Mouse (Mus musculus): Measurements from ENCODE around the gene Sesn3. TPM values are rescaled to one million over a fixed set of nuclear protein-coding genes. Genes with fewer than 3 reads are reported as not detected.
"Not testable (repeated sequence)": the region's sequence is repeated elsewhere in the genome, so short reads cannot be mapped to it uniquely, and the experiment has no call there.

Sesn3 gene
- polyA plus RNA-seq, 1 experiment from 2014 or later: 3.7 TPM

DNA sequence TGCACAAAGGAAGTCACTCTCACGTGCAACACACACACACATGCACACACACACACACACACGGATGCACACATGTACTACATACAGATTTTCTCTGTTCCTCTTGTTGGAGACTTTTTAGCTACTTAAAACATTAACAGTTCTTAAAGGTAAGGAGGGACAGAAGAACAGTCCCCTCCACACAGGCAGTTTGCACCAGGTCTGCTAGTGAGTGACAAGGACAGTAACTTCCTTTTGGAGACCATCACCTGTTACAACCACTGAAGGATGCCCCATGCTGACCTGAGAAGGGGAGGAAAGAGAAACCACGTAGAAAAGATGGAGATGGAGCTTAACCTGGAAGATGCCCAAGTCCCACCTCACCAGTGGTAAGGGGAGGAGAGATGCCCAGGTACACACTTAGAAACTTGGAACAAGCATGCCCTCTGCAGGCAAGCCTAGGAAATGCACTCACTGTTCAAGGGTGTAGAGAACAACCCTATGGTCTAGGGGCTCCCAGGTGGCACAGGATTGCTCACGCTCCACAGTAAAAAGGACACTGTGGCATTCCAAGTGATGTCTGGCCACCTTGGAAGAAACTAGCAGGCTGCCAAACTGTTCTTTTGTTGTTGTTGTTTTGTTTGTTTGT is 67.3 kb downstream of the Sesn3 start:
- peak; percentile 57; the same call in 1 of the 2 replicates for ATAC-seq

DNA sequence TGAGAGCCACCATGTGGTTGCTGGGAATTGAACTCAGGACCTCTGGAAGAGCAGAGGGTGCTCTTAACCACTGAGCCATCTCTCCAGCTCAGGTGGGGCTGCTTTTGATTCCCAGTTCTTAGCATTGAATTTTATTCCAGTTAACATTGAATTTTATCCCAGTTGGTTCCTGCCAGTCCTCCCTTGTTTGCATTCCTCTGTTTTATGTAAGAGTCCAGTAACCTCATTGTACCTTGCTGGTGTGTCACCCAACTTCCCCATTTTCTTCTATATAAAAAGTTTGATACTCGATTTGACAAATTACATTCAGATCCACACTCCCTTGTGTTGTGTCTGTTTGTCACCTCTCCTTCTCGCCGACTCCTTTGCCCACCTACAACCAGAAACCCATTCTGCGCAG is 71.0 kb downstream of the Sesn3 start:
- 77% methylated on average over 4 of the region's 4 CpGs for WGBS (ENCODE audit: insufficient replicate concordance)
- not testable (repeated sequence) for H3K4me3 ChIP-seq (ENCODE audit: low read depth, low read length); H3K36me3 ChIP-seq (replicated peaks; ENCODE audit: insufficient read depth, low read length); DNase-seq; H3K4me1 ChIP-seq (ENCODE audit: insufficient read depth); H3K4me2 ChIP-seq (ENCODE audit: low read depth, low read length); H3K27me3 ChIP-seq (ENCODE audit: insufficient read depth, low read length); H3K9me3 ChIP-seq (ENCODE audit: low read length); H3K9ac ChIP-seq (replicated peaks); H3K27ac ChIP-seq (ENCODE audit: low read depth); ATAC-seq

More for the DNA sequence above, 67.3 kb downstream of the Sesn3 start:
- 53% methylated on average over 4 of the region's 4 CpGs for WGBS (ENCODE audit: insufficient replicate concordance)
- Histone ChIP-seq H3K9me3 (ENCODE audit: low read length) (no peaks in the 10 kb centered on the region), H3K27me3 (ENCODE audit: insufficient read depth, low read length) (no peaks in the 10 kb centered on the region), H3K4me2 (ENCODE audit: low read depth, low read length) (no peak overlapping the region), H3K9ac (replicated peaks) (no peak overlapping the region), H3K4me1 (ENCODE audit: insufficient read depth) (no peaks in the 10 kb centered on the region), H3K36me3 (replicated peaks; ENCODE audit: insufficient read depth, low read length) (no peaks in the 10 kb centered on the region), H3K27ac (ENCODE audit: low read depth) (no peak overlapping the region), H3K4me3 (ENCODE audit: low read depth, low read length) (no peak overlapping the region)
- DNase-seq: peak; percentile 79
- TF ChIP-seq CTCF (IDR thresholded peaks at IDR 0.05; ENCODE audit: low read depth): peak; percentile 90
- no peak for TF ChIP-seq EP300 (IDR thresholded peaks at IDR 0.05; ENCODE audit: low read depth)

DNA sequence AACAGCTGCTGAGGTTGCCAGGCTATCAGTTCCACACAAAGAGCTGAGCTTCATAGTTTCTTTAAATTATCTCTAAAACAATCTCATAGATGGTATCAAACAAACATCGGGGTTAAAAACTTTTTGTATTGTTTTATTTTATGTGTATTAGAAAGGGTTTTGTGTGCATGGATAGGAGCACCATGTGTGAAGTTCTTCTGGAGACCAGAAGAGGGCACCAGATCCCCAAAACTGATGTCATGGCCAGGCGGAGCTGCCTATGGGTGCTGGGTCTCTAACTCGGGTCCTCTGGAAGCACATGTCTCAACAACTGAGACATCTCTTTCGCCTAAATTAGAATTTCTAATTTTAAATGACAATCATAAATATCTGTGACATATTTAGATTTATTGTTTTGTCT is 73.5 kb downstream of the Sesn3 start:
- Histone ChIP-seq H3K27me3 (ENCODE audit: insufficient read depth, low read length) (no peaks in the 10 kb centered on the region), H3K4me3 (ENCODE audit: low read depth, low read length) (no peak overlapping the region), H3K4me1 (ENCODE audit: insufficient read depth) (no peaks in the 10 kb centered on the region), H3K36me3 (replicated peaks; ENCODE audit: insufficient read depth, low read length) (no peaks in the 10 kb centered on the region), H3K4me2 (ENCODE audit: low read depth, low read length) (no peak overlapping the region), H3K9ac (replicated peaks) (no peak overlapping the region), H3K27ac (ENCODE audit: low read depth) (no peak overlapping the region), H3K9me3 (ENCODE audit: low read length) (no peaks in the 10 kb centered on the region)
- DNase-seq: peak; percentile 37
- peak; percentile 48; the same call in 1 of the 2 replicates for ATAC-seq
- TF ChIP-seq CTCF (IDR thresholded peaks at IDR 0.05; ENCODE audit: low read depth) (peak; percentile 79), EP300 (IDR thresholded peaks at IDR 0.05; ENCODE audit: low read depth) (no peak)
- WGBS (ENCODE audit: insufficient replicate concordance): 40% methylated on average over 4 of the region's 4 CpGs

DNA sequence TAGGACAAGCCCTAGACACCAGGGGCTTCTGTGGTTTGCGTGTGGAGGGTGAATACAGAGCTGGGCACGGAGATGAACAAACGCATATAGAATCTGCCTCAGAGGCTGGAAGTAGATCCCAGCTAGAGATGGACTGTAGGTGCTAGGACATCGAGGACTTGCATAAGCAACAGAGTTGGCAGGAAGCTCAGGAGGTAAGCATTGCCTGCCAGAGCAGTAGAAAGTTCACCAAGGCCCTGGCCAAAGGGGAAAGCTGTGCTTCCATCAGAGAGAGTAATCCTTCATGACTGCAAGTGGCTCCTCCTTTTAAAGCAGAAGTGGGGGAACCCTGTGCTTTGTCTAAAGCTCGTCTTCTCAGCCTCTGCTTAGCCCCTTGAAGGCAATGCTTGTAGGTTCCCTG is 74.5 kb downstream of the Sesn3 start:
- ATAC-seq (no peak), DNase-seq (no peak)
- no peaks in the 10 kb centered on the region for H3K9me3 ChIP-seq (ENCODE audit: low read length)
- no peaks in the 10 kb centered on the region for H3K27me3 ChIP-seq (ENCODE audit: insufficient read depth, low read length)
- no peak overlapping the region for H3K9ac ChIP-seq (replicated peaks)
- no peak overlapping the region for H3K27ac ChIP-seq (ENCODE audit: low read depth)
- no peak overlapping the region for H3K4me3 ChIP-seq (ENCODE audit: low read depth, low read length)
- H3K4me2 ChIP-seq (ENCODE audit: low read depth, low read length): no peak overlapping the region
- TF ChIP-seq CTCF (IDR thresholded peaks at IDR 0.05; ENCODE audit: low read depth) (no peak), EP300 (IDR thresholded peaks at IDR 0.05; ENCODE audit: low read depth) (no peak)
- H3K36me3 ChIP-seq (replicated peaks; ENCODE audit: insufficient read depth, low read length): no peaks in the 10 kb centered on the region
- no peaks in the 10 kb centered on the region for H3K4me1 ChIP-seq (ENCODE audit: insufficient read depth)
- WGBS (ENCODE audit: insufficient replicate concordance): 77% methylated on average over 5 of the region's 5 CpGs

DNA sequence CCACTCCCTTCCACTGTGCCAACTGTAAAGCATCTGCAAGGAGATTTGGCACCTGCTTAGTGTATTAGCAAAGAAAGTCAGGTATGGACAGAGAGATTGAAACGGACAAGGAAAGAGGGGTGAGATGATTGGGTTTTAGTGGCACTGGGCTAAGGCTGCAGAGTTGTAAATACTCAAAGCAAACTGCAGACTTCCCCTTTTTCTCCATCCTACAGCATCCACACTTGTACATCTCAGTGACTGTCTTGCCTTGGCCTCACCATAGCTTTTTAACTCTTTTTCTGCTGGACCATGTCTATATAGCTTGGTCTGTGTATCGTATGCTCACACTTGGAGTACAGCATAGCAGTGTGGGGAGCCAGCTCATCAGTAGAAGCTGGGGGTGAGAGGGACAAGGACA is 75.9 kb downstream of the Sesn3 start:
- DNase-seq (no peak), ATAC-seq (no peak)
- H3K27me3 ChIP-seq (ENCODE audit: insufficient read depth, low read length): no peaks in the 10 kb centered on the region
- H3K36me3 ChIP-seq (replicated peaks; ENCODE audit: insufficient read depth, low read length): no peaks in the 10 kb centered on the region
- peaks cover 3% of the 10 kb centered on the region; the same call in 1 of the 2 replicates for H3K4me1 ChIP-seq (ENCODE audit: insufficient read depth)
- no peak overlapping the region for H3K4me2 ChIP-seq (ENCODE audit: low read depth, low read length)
- no peaks in the 10 kb centered on the region for H3K9me3 ChIP-seq (ENCODE audit: low read length)
- WGBS (ENCODE audit: insufficient replicate concordance): 58% methylated on average over 2 of the region's 2 CpGs
- H3K4me3 ChIP-seq (ENCODE audit: low read depth, low read length): no peak overlapping the region
- H3K9ac ChIP-seq (replicated peaks): no peak overlapping the region
- no peak overlapping the region for H3K27ac ChIP-seq (ENCODE audit: low read depth)
- no peak for TF ChIP-seq EP300 (IDR thresholded peaks at IDR 0.05; ENCODE audit: low read depth)
- TF ChIP-seq CTCF (IDR thresholded peaks at IDR 0.05; ENCODE audit: low read depth): no peak

DNA sequence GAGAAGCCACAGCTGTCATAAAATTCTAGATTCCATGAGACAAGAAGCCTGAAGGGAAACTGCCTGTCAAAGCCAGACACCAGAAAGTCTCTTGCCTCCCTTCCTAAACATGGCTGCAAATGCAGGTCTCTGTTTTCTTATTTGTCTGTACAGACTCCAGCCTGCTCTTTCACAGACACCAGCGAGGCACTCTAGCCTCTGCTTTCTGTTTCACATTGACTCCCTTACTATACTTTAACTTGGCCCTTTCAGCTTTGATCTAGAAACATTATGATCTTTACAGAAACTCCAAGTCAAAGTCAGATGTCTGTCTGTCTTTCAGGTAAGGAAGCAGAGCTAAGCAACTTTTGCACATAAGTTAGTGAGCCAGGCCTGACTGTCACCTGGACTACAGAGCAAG is 77.5 kb downstream of the Sesn3 start:
- H3K27ac ChIP-seq (ENCODE audit: low read depth): no peak overlapping the region
- peaks cover 3% of the 10 kb centered on the region; the same call in 1 of the 2 replicates for H3K4me1 ChIP-seq (ENCODE audit: insufficient read depth)
- H3K9me3 ChIP-seq (ENCODE audit: low read length): no peaks in the 10 kb centered on the region
- no peak overlapping the region for H3K4me3 ChIP-seq (ENCODE audit: low read depth, low read length)
- ATAC-seq (no peak), DNase-seq (no peak)
- H3K4me2 ChIP-seq (ENCODE audit: low read depth, low read length): no peak overlapping the region
- 71% methylated on average over 1 of the region's 1 CpGs for WGBS (ENCODE audit: insufficient replicate concordance)
- peaks cover 13% of the 10 kb centered on the region for H3K36me3 ChIP-seq (replicated peaks; ENCODE audit: insufficient read depth, low read length)
- no peaks in the 10 kb centered on the region for H3K27me3 ChIP-seq (ENCODE audit: insufficient read depth, low read length)
- H3K9ac ChIP-seq (replicated peaks): no peak overlapping the region
- TF ChIP-seq CTCF (IDR thresholded peaks at IDR 0.05; ENCODE audit: low read depth) (no peak), EP300 (IDR thresholded peaks at IDR 0.05; ENCODE audit: low read depth) (no peak)
